Mouse (Mus musculus) erythroblast, embryonic 14.5 days (primary cell): Measurements from ENCODE around the gene Pum1. TPM values are rescaled to one million over a fixed set of nuclear protein-coding genes. Genes with fewer than 3 reads are reported as not detected.

Experiments used
- H3K27me3 ChIP-seq: 2 replicates; pipeline ENCODE4 v1.6.1; 2012; ENCODE audit warnings: inconsistent platforms; ENCODE audit not compliant: control insufficient read depth
- H3K36me3 ChIP-seq: 2 replicates; pipeline ENCODE4 v1.6.1; 2012; ENCODE audit warnings: mild to moderate bottlenecking, inconsistent platforms; ENCODE audit not compliant: control insufficient read depth
- H3K4me1 ChIP-seq: 2 replicates; pipeline ENCODE4 v1.6.1; 2012; ENCODE audit warnings: inconsistent platforms; ENCODE audit not compliant: control insufficient read depth
- H3K4me3 ChIP-seq: replicated peaks from 2 replicates; pipeline ENCODE3; 2012; ENCODE audit warnings: moderate library complexity, mild to moderate bottlenecking, inconsistent platforms
- H3K9me3 ChIP-seq: 2 replicates; pipeline ENCODE4 v1.6.1; 2012; ENCODE audit warnings: low read length, inconsistent platforms, mixed read lengths; ENCODE audit not compliant: control insufficient read depth
- GATA1 ChIP-seq: IDR thresholded peaks from 2 replicates; pipeline ENCODE4 v1.6.1; 2012; ENCODE audit warnings: low read length, inconsistent platforms, mixed read lengths
- TAL1 ChIP-seq: IDR thresholded peaks from 3 replicates; pipeline ENCODE4 v1.6.1; 2012; ENCODE audit warnings: low read length, inconsistent platforms, mixed read lengths
- polyA plus RNA-seq: library from polyadenylated mRNA; stranded (reverse); fragments of >175 nt; gene quantifications from 2 replicates; pipeline ENCODE4 v1.2.3, GENCODE M21; 2012

Gene Pum1
- polyA plus RNA-seq, 1 experiment = 3.1 TPM

DNA sequence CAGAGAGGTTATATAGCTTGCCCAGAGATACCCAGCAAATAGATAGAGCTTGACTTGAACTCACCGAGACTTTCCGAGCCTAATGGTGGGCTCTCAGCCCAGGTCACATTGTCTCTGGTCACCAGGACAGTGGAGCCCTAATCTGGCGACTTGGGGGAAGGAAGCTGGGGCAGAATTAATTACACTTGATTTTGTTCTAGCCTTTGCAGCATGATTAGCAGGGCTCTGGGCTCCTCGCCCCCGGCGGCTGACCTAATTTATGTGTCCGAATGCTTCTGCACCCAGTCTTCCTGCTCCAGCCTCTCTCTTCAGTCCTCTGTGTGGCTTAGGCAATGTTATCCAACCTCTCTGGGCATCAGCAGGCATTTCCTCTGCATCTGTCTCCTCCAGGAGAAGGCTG is 148.3 kb downstream of the Pum1 start:
- Histone ChIP-seq H3K27me3 (no peaks in the 10 kb centered on the region), H3K4me1 (no peaks in the 10 kb centered on the region), H3K36me3 (no peaks in the 10 kb centered on the region), H3K9me3 (no peaks in the 10 kb centered on the region), H3K4me3 (no peak overlapping the region)
- no peak for TF ChIP-seq TAL1
- TF ChIP-seq GATA1 = no peak

DNA sequence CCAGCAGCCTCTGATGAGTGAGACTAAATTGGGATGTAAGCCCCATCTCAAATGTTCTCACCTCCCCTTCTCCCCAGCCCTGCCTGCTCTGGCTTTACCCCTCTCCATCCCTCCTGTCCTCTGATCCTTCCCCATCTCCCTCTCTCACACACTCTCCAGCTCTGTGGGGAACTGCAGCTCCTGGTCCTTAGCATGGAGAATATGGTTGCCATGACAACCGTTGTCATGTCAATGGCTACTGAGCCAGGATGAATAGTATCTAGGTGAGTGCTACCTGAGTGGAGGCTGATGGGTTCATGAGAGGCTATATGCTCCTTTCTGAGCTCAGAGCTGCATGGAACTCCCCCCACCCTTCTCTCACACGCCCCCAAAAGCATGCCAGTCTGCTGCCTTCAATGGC is 150.8 kb downstream of the Pum1 start:
- no peak for TF ChIP-seq TAL1
- no peak for TF ChIP-seq GATA1
- Histone ChIP-seq H3K4me1 (no peaks in the 10 kb centered on the region), H3K9me3 (no peaks in the 10 kb centered on the region), H3K27me3 (no peaks in the 10 kb centered on the region), H3K4me3 (no peak overlapping the region), H3K36me3 (no peaks in the 10 kb centered on the region)

DNA sequence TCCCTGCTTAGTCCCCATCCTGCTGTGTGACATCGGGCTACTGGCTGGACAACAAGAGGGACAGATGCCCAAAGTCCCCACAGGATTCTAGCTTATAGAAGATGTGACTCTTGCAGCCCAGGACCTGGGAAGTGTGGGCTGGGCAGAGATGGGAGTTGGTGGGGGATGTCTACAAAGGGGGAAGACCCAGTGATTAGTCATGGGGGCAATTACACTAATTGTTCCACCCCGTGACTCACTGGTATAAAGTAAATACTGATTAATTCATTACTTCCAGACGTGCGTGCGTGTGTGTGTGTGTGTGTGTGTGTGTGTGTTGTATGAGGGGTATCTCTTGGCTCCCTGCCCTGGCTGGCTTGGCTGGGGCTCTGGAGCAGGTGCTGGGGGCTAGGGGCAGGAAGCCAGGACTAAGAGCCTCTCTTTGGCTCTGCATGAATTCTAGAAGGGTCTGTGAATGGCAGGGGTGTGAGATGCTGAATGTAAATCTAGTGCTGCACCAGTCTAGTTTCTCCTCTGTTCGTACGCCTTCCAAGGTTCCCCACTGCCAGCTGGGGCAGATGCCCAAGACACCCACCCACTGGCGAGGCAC is 151.7 kb downstream of the Pum1 start:
- TF ChIP-seq TAL1 (no peak), GATA1 (no peak)
- H3K27me3 ChIP-seq = no peaks in the 10 kb centered on the region

DNA sequence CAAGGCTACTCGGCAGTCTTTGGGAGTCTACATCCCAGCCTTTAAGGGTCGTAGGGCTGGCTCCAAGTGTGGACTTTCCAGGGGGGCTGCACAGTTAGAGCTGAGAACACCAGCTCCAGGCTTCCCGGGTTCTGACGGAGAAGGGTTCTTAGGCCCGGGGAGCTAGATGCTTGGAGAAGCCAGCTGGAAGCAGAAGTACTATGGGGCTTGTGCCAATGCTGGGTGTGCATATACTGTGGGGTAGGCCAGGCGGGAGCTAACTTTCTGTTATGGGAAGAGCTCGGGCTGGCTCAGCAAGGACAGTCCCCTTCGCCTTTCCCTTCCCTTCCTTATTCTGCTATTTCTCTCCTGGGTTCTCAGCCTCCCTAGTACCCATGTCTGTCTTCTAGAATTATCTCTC is 152.7 kb downstream of the Pum1 start:
- no peak overlapping the region for H3K4me3 ChIP-seq
- no peaks in the 10 kb centered on the region for H3K27me3 ChIP-seq
- H3K4me1 ChIP-seq = no peaks in the 10 kb centered on the region
- TF ChIP-seq TAL1 (no peak), GATA1 (no peak)
- H3K36me3 ChIP-seq = no peaks in the 10 kb centered on the region
- H3K9me3 ChIP-seq = no peaks in the 10 kb centered on the region

More for the DNA sequence above, 151.7 kb downstream of the Pum1 start:
- Histone ChIP-seq H3K4me3 (no peak overlapping the region), H3K9me3 (no peaks in the 10 kb centered on the region), H3K4me1 (no peaks in the 10 kb centered on the region), H3K36me3 (no peaks in the 10 kb centered on the region)

DNA sequence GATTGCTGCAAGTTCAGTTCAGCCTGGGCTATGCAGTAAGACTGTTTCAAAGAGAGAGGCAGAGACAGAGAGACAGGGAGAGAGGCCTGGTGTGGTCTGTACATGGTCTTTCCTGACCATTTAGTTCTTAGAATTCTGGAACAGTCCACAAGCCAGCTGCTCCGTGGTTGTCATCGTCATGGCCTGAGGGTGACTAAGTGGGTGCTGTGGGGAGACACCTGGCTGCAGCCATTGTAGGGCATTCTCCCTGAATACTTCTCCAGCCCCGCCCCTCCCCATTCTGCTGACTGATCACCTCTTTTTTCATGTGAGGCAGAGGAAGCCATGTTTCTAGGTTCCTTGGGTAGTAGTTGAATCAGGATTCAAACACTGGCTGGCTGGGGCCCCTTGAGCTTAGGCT is 156.7 kb downstream of the Pum1 start:
- no peaks in the 10 kb centered on the region for H3K4me1 ChIP-seq
- no peaks in the 10 kb centered on the region for H3K36me3 ChIP-seq
- no peak for TF ChIP-seq TAL1
- TF ChIP-seq GATA1 = no peak
- no peaks in the 10 kb centered on the region for H3K9me3 ChIP-seq
- H3K4me3 ChIP-seq = no peak overlapping the region
- no peaks in the 10 kb centered on the region for H3K27me3 ChIP-seq

DNA sequence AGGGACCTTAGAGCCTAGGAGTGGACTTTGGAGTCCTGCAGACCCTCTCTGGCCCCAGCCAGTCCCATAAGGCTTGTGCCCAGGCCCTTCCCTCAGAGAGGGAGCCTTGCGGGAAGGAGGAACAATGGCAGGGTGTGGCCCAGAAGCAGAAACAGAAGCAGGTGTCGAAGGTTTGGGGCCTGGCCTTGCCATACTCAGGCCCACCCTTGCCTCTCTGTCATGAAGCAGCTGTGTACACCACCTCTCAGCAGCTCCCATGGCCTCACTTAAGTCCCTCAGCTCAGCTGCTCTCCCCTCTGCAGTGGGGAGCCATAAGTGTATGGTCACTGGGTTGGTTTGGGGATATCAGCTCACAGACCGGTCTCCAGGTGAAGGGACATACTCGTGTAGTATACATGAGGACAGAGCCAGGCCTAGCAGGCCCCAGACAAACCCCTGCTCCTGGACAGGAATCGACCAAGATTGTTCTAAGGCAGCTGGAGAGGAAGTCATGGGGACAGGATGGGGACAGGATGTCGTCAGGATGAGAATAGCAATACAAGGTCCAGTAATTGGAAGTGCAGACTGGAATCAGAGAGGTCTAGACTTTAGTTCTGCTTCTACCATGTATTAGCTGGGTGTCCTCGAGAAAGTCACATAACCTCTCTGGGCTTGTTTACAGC is 157.6 kb downstream of the Pum1 start:
- Histone ChIP-seq H3K9me3 (no peaks in the 10 kb centered on the region), H3K4me3 (no peak overlapping the region), H3K4me1 (no peaks in the 10 kb centered on the region), H3K27me3 (no peaks in the 10 kb centered on the region), H3K36me3 (no peaks in the 10 kb centered on the region)
- TF ChIP-seq TAL1 (no peak), GATA1 (no peak)

DNA sequence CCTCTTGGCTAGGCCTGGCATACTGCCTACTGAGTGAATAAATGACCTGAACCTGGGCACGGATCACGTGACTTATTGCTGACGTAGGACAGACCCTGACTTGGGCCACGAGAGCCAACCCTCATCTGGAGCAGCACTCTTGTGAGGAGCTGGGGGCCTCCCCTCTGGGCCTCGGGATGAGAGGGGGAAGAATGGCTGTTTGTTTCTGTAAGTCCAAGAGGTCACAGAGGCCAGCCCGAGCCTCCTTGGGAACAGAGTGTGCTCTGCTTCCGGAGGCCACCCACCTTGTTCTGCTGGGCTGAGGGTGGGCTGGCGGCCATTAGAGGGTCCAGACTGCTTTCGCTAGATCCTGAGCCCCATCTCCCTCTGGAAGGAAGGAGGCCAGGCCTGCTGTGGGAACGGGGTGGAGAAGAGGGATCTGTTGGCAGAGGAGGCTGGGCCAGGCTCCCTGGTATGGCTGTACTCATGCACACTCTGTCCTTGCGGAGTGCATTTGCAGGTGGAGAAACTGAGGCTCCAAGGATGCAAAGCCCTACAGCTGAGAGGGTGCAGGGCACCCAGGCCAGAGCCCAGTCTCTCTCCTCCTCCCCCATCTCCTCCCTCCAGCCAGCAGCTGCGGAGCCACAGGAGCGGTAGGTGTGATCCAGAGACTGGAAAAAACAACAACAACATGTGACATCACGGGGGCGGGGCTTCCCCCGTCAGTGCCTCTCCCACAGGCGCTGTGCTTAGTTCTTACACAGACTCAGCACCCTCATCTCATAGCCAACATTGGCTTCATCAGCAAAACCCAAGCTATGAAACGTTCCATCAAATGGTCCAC is 165.9 kb downstream of the Pum1 start:
- H3K36me3 ChIP-seq = no peaks in the 10 kb centered on the region
- TF ChIP-seq TAL1 (no peak), GATA1 (no peak)
- H3K9me3 ChIP-seq = no peaks in the 10 kb centered on the region
- H3K4me3 ChIP-seq = no peak overlapping the region
- no peaks in the 10 kb centered on the region for H3K27me3 ChIP-seq
- peaks cover 3% of the 10 kb centered on the region for H3K4me1 ChIP-seq

Other genes with a start within 250 kb of the Pum1 start
- not detected in 2 replicates for gene Nkain1, start 89.1 kb upstream of the Pum1 start, polyA plus RNA-seq
- gene Sdc3, start 129.2 kb downstream of the Pum1 start, polyA plus RNA-seq = 1.0 and 1.3 TPM in 2 replicates
- 2.6 and 3.3 TPM in 2 replicates for gene Laptm5, start 249.8 kb downstream of the Pum1 start, polyA plus RNA-seq